Mouse (Mus musculus) gastrocnemius, postnatal 4 days (tissue): Measurements from ENCODE around the gene Dzank1. TPM values are rescaled to one million over a fixed set of nuclear protein-coding genes. Genes with fewer than 3 reads are reported as not detected.

Source experiments
- DNase-seq, 2 experiments: peaks; one replicate each; pipeline ENCODE4 v3.0.0; 2021 to 2022; ENCODE audit warnings: low spot score in 2 of 2, mixed read lengths in 2 of 2
- long read RNA-seq, 2 experiments: library from polyadenylated mRNA; stranded (forward); transcript quantifications; one replicate each; pipeline ENCODE4 v2.0.0; 2021
- total RNA-seq, 2 experiments: library from RNA; stranded (reverse); gene quantifications; 2 replicates each; pipeline ENCODE4 v1.2.3; 2021

The Dzank1 gene
- total RNA-seq = 1 to 10 TPM in 1 of 2 experiments, under 1 TPM in 1; 0.70 to 2.1 TPM
- long read RNA-seq, experiment 1 = 0 reads
- long read RNA-seq, experiment 2, partial matches to known transcripts = 0 of 1 reads
- long read RNA-seq, experiment 2, other reads (novel, unspliced or antisense) = 1 of 1 reads

GRCm38 (mm10) chr2:144526981-144527820 is at the start of gene Dzank1, which contains the start of gene Polr3f:
Gene Dzank1 (minus strand): TSS chr2:144527414.
Gene Polr3f (plus strand): TSS chr2:144527718.
- peak; percentile 80 to 93 for DNase-seq

GRCm38 (mm10) chr2:144555820-144556552 is 28.8 kb upstream of the Dzank1 start, which contains the start of gene Sec23b:
Gene Sec23b (plus strand): TSS chr2:144556229.
- DNase-seq = peak; percentile 83 to 95

GRCm38 (mm10) chr2:144555286-144555819 is 28.1 kb upstream of the Dzank1 start:
- DNase-seq = no peak

- no peak for DNase-seq
Observed at GRCm38 (mm10) chr2:144553905-144554304, 26.7 kb upstream of the Dzank1 start.

- peak in 1 of 2 experiments; percentile 50 for DNase-seq
Observed at GRCm38 (mm10) chr2:144550529-144550928, 23.3 kb upstream of the Dzank1 start, which contains the start of gene Rbbp9. Gene Rbbp9 (minus strand): TSS chr2:144550869.

GRCm38 (mm10) chr2:144547559-144547958 is 20.3 kb upstream of the Dzank1 start:
- no peak for DNase-seq

- no peak for DNase-seq
Observed at GRCm38 (mm10) chr2:144545481-144545880, 18.3 kb upstream of the Dzank1 start.

GRCm38 (mm10) chr2:144545061-144545460 is 17.8 kb upstream of the Dzank1 start:
- DNase-seq = no peak

GRCm38 (mm10) chr2:144544630-144545029 is 17.4 kb upstream of the Dzank1 start:
- DNase-seq = no peak

- DNase-seq = no peak
Observed at GRCm38 (mm10) chr2:144543670-144544069, 16.5 kb upstream of the Dzank1 start.

- DNase-seq = no peak
Observed at GRCm38 (mm10) chr2:144541246-144541645, 14.0 kb upstream of the Dzank1 start.

GRCm38 (mm10) chr2:144537123-144537522 is 9.9 kb upstream of the Dzank1 start:
- no peak for DNase-seq

- no peak for DNase-seq
Observed at GRCm38 (mm10) chr2:144527821-144528174, 584 bp upstream of the Dzank1 start.

GRCm38 (mm10) chr2:144525856-144526255 is 1.4 kb downstream of the Dzank1 start:
- DNase-seq = no peak

- no peak for DNase-seq
Observed at GRCm38 (mm10) chr2:144519772-144520171, 7.4 kb downstream of the Dzank1 start.

GRCm38 (mm10) chr2:144514619-144515018 is 12.6 kb downstream of the Dzank1 start:
- DNase-seq = no peak

- no peak for DNase-seq
Observed at GRCm38 (mm10) chr2:144502134-144502533, 25.1 kb downstream of the Dzank1 start.

- DNase-seq = no peak
Observed at GRCm38 (mm10) chr2:144489342-144489741, 37.9 kb downstream of the Dzank1 start.

- peak in 1 of 2 experiments; percentile 14 for DNase-seq
Observed at GRCm38 (mm10) chr2:144487476-144487875, 39.7 kb downstream of the Dzank1 start.

GRCm38 (mm10) chr2:144485439-144485838 is 41.8 kb downstream of the Dzank1 start:
- DNase-seq = no peak

- no peak for DNase-seq
Observed at GRCm38 (mm10) chr2:144484084-144484483, 43.1 kb downstream of the Dzank1 start.
